Mouse (Mus musculus): ENCODE results near the gene Gm49373.

Gm49373 gene

GRCm38 (mm10) chr9:21073044-21073840 lies at the start of gene Gm49373, which contains the start of gene Fdx1l:
Gm49373 (minus strand) TSS chr9:21073096.
Fdx1l (minus strand) TSS chr9:21073614.
- peak; percentile 96 for DNase-seq (ENCODE audit: low spot score in 2 of 2)

- no peak for DNase-seq (ENCODE audit: low spot score in 2 of 2)
Measured at GRCm38 (mm10) chr9:21121483-21121882, 48.6 kb upstream of the Gm49373 start.

DNA sequence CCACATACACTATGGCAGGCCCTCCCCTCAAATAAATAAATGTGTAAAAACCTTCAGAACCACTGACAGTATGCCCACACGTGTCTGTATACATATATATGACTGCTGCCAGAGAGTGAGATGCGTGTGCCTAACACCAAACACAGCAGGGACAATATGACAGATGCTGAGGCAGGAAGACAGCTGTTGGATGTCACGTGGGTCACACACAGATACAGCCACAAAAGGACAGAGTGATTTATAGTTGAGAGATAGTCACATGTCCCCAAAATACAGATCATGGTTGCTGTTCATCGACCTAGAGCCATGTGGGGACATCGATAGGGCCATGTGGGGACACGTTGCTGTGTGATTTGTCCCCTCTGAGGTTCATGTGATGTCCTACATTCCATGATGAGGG lies 44.2 kb upstream of the Gm49373 start:
- DNase-seq (ENCODE audit: low spot score in 2 of 2): no peak

DNA sequence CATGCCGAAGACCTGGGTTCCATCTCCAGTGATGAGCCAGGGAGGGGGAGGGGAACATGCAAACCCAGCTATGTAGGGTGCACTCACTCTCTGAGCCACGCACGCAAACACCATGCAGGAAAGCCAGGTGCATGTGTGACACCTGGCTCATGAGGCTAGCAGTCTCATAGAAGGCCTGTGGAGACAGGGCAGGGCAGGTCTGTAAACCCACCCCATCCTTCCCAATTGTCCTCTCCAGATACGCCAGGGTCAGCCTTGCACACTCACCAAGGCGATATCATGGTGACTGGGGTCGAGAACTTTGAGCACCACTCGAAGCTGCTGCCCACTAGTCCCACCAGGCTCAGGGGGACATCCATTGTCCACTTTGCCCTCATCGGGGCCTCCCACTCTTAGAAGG lies 42.2 kb upstream of the Gm49373 start:
- DNase-seq (ENCODE audit: low spot score in 2 of 2): no peak

GRCm38 (mm10) chr9:21114190-21114589 lies 41.3 kb upstream of the Gm49373 start:
- no peak for DNase-seq (ENCODE audit: low spot score in 2 of 2)

DNA sequence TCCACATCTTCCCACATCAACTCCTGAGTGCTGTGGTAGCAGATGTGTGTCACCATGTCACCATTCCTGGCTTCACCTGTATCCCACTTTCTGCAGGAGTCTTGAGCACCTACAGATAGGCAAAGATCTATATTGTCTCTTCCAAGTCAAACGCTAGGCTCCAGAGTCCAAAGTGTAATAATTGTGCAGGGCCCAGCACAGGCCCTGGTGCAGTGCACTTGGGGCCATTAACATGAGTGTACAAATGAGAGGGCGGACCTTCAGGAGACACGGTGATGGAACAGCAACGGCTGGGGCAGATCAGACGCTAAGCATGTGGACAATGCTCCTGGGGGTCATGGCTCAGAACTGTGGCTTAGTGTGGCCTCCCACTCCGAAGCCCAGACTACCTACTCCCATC lies 40.9 kb upstream of the Gm49373 start:
- no peak for DNase-seq (ENCODE audit: low spot score in 2 of 2)

DNA sequence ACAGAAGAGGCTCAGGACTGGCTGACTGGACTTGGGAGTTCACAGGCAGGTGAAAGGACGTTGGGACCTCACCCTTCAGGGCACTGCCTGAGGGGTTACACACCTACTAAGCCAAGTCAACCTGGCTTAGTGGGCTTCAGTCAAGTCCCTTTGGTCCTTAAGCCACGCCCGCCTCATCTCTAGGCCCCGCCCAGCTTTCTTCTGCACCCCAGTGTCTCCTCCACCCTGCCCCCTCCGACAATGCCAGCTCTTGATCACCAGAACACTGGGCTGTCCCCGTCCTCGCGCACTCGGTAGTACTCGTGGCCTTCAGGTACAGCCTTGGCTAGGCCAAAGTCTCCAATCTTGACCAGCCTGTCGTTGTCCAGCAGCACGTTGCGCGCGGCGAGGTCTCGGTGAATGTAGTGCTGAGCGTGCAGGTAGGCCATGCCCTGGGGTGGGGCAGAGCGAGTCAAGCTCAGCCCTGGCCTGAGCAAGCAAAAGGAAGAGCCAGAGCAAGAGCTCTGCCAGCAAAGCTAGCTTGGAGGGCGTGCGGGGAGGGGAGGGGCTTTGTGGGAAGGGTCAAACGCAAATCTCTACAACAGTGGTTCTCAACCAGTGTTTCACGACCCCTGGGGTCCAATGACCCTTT lies 34.8 kb upstream of the Gm49373 start:
- no peak for DNase-seq (ENCODE audit: low spot score in 2 of 2)

DNA sequence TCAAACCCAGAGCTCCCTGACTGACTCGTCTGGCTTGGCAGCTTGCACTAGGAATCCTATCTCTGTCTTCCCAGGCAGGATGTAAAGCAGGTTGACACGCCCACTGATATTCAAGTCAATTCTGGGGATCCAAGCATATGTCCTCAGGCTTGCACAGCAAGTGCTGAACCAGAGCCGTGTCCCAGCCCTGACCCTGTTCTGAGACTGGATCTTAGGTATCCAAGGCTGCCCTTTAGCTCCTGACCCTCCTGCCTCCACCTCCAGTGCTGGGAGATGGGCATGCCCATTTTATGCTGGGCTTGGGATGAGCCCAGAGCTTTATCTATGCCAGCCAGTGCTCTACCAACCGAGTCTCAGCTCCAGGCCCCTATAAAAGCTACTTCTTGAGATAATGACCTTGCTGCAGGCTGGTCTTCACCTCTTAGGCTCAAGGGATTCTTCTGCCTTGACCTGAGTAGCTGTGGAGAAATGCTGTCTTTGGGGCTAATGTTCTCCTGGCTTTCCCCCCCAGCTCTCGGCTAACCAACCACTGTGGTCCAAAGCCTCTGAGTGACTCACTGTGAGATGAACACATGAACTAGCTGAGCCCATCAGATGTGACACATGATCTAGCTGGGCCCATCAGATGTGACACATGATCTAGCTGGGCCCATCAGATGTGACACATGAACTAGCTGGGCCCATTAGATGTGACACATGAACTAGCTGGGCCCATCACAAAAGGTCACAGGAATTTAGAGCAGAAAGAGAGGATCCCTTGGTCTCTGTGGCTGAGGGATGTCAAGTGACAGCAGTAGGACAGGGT lies 33.1 kb upstream of the Gm49373 start:
- no peak for DNase-seq (ENCODE audit: low spot score in 2 of 2)

GRCm38 (mm10) chr9:21104814-21105213 lies 31.9 kb upstream of the Gm49373 start:
- no peak for DNase-seq (ENCODE audit: low spot score in 2 of 2)

DNA sequence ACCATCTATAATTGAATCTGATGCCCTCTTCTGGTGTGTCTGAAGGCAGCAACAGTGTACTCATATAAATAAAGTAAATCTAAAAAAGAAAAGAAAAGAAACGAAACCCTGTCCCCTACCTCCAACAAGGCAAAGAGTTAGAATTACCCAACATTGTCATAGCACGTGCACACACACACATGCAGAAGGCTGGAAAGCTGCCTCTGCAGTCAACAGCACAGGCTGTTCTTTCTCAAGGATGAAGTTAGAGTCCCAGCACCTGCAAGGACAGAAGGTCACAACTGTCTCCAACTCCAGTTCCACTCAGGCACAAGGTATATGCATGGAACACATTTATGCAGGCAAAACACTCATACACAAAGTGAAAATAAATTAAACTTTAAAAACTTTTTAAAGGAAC lies 29.2 kb upstream of the Gm49373 start:
- no peak for DNase-seq (ENCODE audit: low spot score in 2 of 2)

GRCm38 (mm10) chr9:21100447-21101161 lies 27.7 kb upstream of the Gm49373 start:
- DNase-seq (ENCODE audit: low spot score in 2 of 2): no peak

GRCm38 (mm10) chr9:21097793-21098192 lies 24.9 kb upstream of the Gm49373 start:
- DNase-seq (ENCODE audit: low spot score in 2 of 2): no peak

- DNase-seq (ENCODE audit: low spot score in 2 of 2): no peak
Measured at GRCm38 (mm10) chr9:21095958-21096357, 23.1 kb upstream of the Gm49373 start.

DNA sequence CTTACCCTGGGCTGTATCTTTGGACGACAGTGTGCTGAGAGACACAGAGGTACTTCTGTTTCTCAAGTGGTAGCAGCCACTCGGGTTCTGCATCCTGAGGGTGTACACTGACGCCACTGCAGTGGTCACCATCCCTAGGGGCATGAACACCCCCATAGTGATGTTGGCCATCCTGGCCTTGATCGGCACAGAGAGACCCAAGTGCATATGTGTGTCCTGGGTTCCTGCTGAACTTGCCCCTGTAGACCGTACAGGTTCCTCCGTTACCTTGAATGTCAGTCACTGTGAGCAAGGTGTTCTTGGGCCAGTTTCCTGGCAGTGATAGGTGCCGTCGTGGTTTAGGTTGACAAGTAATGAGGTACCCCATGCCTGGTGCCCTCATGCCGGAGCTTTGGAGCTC lies 20.5 kb upstream of the Gm49373 start:
- DNase-seq (ENCODE audit: low spot score in 2 of 2): no peak

GRCm38 (mm10) chr9:21091707-21092320 lies 18.9 kb upstream of the Gm49373 start, which contains the start of the genes Gm38431 and Raver1:
Gm38431 (minus strand) TSS chr9:21091997.
Raver1 (minus strand) TSS chr9:21092008.
- peak; percentile 99 for DNase-seq (ENCODE audit: low spot score in 2 of 2)

DNA sequence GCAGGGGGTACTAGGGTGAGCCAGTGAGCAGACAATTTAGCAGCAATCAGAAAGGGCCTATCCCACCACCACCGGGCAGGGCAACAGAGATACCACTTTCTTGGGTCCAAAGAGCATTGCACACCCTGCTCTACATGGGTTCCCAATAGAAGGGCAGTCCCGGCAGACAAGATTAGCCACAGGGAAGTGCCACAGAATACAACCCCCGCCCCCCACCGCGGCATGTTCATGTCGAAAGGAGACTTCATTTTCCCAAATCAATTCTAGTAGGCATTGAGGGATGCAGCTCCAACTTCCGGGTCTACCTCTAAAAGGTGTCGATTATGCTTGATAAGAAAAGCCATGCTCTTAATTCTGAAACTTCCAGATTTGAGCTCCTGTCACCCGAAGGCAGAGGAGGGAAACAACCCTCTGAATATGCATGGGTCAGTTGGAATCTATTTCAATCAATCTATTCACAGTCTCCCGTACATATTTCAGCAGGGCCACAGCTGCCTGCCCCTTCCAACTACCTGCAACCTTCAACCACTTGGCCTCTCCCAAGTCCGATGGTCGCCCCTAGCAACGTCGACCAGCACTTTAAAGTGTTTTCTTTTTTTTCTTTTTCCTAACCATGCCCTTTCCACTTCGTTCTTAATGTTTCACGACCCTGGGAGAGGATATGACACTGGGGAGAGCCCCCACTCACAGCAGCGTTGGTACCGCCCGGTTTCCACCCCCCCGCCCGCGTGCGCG lies 18.2 kb upstream of the Gm49373 start:
- DNase-seq (ENCODE audit: low spot score in 2 of 2): no peak

GRCm38 (mm10) chr9:21090537-21090936 lies 17.6 kb upstream of the Gm49373 start:
- DNase-seq (ENCODE audit: low spot score in 2 of 2): no peak

GRCm38 (mm10) chr9:21083324-21083723 lies 10.4 kb upstream of the Gm49373 start:
- DNase-seq (ENCODE audit: low spot score in 2 of 2): no peak

DNA sequence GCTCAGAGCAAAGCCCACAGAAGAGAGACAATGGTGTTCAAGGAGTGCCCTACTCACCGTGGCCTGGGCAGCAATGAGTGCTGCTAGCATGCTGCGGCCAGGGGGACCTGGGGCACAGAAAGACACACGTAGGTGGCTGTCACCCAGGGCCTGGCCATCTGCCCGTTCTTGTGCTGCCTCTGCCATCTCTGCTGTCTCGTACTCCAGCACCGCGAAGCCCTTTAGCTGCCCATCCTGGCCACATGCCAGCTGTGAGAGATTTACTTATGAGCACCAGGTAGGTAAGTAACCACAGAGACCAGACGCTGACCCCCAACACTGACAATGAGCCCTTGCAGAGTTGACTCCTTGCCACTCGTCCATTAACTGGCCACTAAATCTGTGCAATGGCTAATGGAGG lies 8.2 kb upstream of the Gm49373 start:
- DNase-seq (ENCODE audit: low spot score in 2 of 2): no peak

GRCm38 (mm10) chr9:21075625-21076024 lies 2.7 kb upstream of the Gm49373 start:
- peak in 1 of 2 experiments; percentile 26 for DNase-seq (ENCODE audit: low spot score in 2 of 2)

All from right cerebral cortex, postnatal 10 days (tissue).